Mouse (Mus musculus): ENCODE data around the gene Spata46. TPM values are rescaled to one million over a fixed set of nuclear protein-coding genes. Genes with fewer than 3 reads are reported as not detected.

Gene Spata46
- polyA plus RNA-seq, 1 experiment = not detected

GRCm38 (mm10) chr1:170324312-170324711, 15.7 kb downstream of the Spata46 start:
- H3K79me3 ChIP-seq (ENCODE audit: low read depth) = no peaks in the 10 kb centered on the region
- peaks cover 34% of the 10 kb centered on the region for H3K27me3 ChIP-seq (ENCODE audit: control insufficient read depth, insufficient read depth, insufficient read length)
- H3K79me2 ChIP-seq (ENCODE audit: control insufficient read depth, insufficient read depth) = no peaks in the 10 kb centered on the region
- H3K4me3 ChIP-seq (ENCODE audit: insufficient read depth, poor library complexity, severe bottlenecking) = no peak overlapping the region
- no peak overlapping the region for H3ac ChIP-seq (ENCODE audit: control insufficient read depth, insufficient read length, low read depth)
- TF ChIP-seq MYOG (IDR thresholded peaks at IDR 0.05; ENCODE audit: control insufficient read depth, extremely low read depth, insufficient read length) (no peak), MAX (IDR thresholded peaks at IDR 0.05) (no peak), CTCF (IDR thresholded peaks at IDR 0.05; ENCODE audit: control insufficient read depth, insufficient read depth, insufficient read length) (no peak), CEBPB (IDR thresholded peaks at IDR 0.05; ENCODE audit: low read depth) (no peak), MYOD1 (IDR thresholded peaks at IDR 0.05; ENCODE audit: control insufficient read depth, insufficient read length, low read depth) (no peak), FOSL1 (IDR thresholded peaks at IDR 0.05; ENCODE audit: insufficient read depth, low read length, poor library complexity, severe bottlenecking) (no peak), USF1 (IDR thresholded peaks at IDR 0.05; ENCODE audit: low read depth) (no peak)
- no peaks in the 10 kb centered on the region for H3K36me3 ChIP-seq (ENCODE audit: control insufficient read depth, insufficient read depth)

GRCm38 (mm10) chr1:170325277-170325676, 16.7 kb downstream of the Spata46 start:
- Histone ChIP-seq H3K79me2 (ENCODE audit: control insufficient read depth, insufficient read depth) (no peaks in the 10 kb centered on the region), H3K4me3 (ENCODE audit: insufficient read depth, poor library complexity, severe bottlenecking) (no peak overlapping the region), H3K27me3 (ENCODE audit: control insufficient read depth, insufficient read depth, insufficient read length) (peaks cover 38% of the 10 kb centered on the region), H3K36me3 (ENCODE audit: control insufficient read depth, insufficient read depth) (no peaks in the 10 kb centered on the region), H3K79me3 (ENCODE audit: low read depth) (no peaks in the 10 kb centered on the region), H3ac (ENCODE audit: control insufficient read depth, insufficient read length, low read depth) (no peak overlapping the region)
- no peak for TF ChIP-seq CEBPB (IDR thresholded peaks at IDR 0.05; ENCODE audit: low read depth)

- TF ChIP-seq CTCF (IDR thresholded peaks at IDR 0.05; ENCODE audit: control insufficient read depth, insufficient read depth, insufficient read length) (no peak), USF1 (IDR thresholded peaks at IDR 0.05; ENCODE audit: low read depth) (no peak), FOSL1 (IDR thresholded peaks at IDR 0.05; ENCODE audit: insufficient read depth, low read length, poor library complexity, severe bottlenecking) (no peak), MYOD1 (IDR thresholded peaks at IDR 0.05; ENCODE audit: control insufficient read depth, insufficient read length, low read depth) (no peak), CEBPB (IDR thresholded peaks at IDR 0.05; ENCODE audit: low read depth) (no peak), MAX (IDR thresholded peaks at IDR 0.05) (no peak), MYOG (IDR thresholded peaks at IDR 0.05; ENCODE audit: control insufficient read depth, extremely low read depth, insufficient read length) (no peak)
- H3K36me3 ChIP-seq (ENCODE audit: control insufficient read depth, insufficient read depth) = no peaks in the 10 kb centered on the region
- no peaks in the 10 kb centered on the region for H3K79me3 ChIP-seq (ENCODE audit: low read depth)
- peaks cover 46% of the 10 kb centered on the region for H3K27me3 ChIP-seq (ENCODE audit: control insufficient read depth, insufficient read depth, insufficient read length)
- no peak overlapping the region for H3ac ChIP-seq (ENCODE audit: control insufficient read depth, insufficient read length, low read depth)
- H3K4me3 ChIP-seq (ENCODE audit: insufficient read depth, poor library complexity, severe bottlenecking) = no peak overlapping the region
- no peaks in the 10 kb centered on the region for H3K79me2 ChIP-seq (ENCODE audit: control insufficient read depth, insufficient read depth)
These were observed 23.3 kb downstream of the Spata46 start for GRCm38 (mm10) chr1:170331926-170332325.

- no peaks in the 10 kb centered on the region for H3K79me3 ChIP-seq (ENCODE audit: low read depth)
- no peak overlapping the region for H3ac ChIP-seq (ENCODE audit: control insufficient read depth, insufficient read length, low read depth)
- no peaks in the 10 kb centered on the region for H3K36me3 ChIP-seq (ENCODE audit: control insufficient read depth, insufficient read depth)
- TF ChIP-seq MAX (IDR thresholded peaks at IDR 0.05) = no peak
- no peak for TF ChIP-seq FOSL1 (IDR thresholded peaks at IDR 0.05; ENCODE audit: insufficient read depth, low read length, poor library complexity, severe bottlenecking)
- no peak for TF ChIP-seq CEBPB (IDR thresholded peaks at IDR 0.05; ENCODE audit: low read depth)
- TF ChIP-seq CTCF (IDR thresholded peaks at IDR 0.05; ENCODE audit: control insufficient read depth, insufficient read depth, insufficient read length) = no peak
- no peak for TF ChIP-seq USF1 (IDR thresholded peaks at IDR 0.05; ENCODE audit: low read depth)
- no peak for TF ChIP-seq MYOG (IDR thresholded peaks at IDR 0.05; ENCODE audit: control insufficient read depth, extremely low read depth, insufficient read length)
- no peak for TF ChIP-seq MYOD1 (IDR thresholded peaks at IDR 0.05; ENCODE audit: control insufficient read depth, insufficient read length, low read depth)
- peaks cover 39% of the 10 kb centered on the region for H3K27me3 ChIP-seq (ENCODE audit: control insufficient read depth, insufficient read depth, insufficient read length)
- no peak overlapping the region for H3K4me3 ChIP-seq (ENCODE audit: insufficient read depth, poor library complexity, severe bottlenecking)
- no peaks in the 10 kb centered on the region for H3K79me2 ChIP-seq (ENCODE audit: control insufficient read depth, insufficient read depth)
These were observed 24.2 kb downstream of the Spata46 start for GRCm38 (mm10) chr1:170332775-170333174.

GRCm38 (mm10) chr1:170339943-170340342, 31.3 kb downstream of the Spata46 start:
- no peak overlapping the region for H3ac ChIP-seq (ENCODE audit: control insufficient read depth, insufficient read length, low read depth)
- H3K27me3 ChIP-seq (ENCODE audit: control insufficient read depth, insufficient read depth, insufficient read length) = peaks cover 33% of the 10 kb centered on the region
- H3K79me3 ChIP-seq (ENCODE audit: low read depth) = no peaks in the 10 kb centered on the region
- TF ChIP-seq CTCF (IDR thresholded peaks at IDR 0.05; ENCODE audit: control insufficient read depth, insufficient read depth, insufficient read length) (no peak), FOSL1 (IDR thresholded peaks at IDR 0.05; ENCODE audit: insufficient read depth, low read length, poor library complexity, severe bottlenecking) (no peak), MYOG (IDR thresholded peaks at IDR 0.05; ENCODE audit: control insufficient read depth, extremely low read depth, insufficient read length) (no peak), MAX (IDR thresholded peaks at IDR 0.05) (no peak), CEBPB (IDR thresholded peaks at IDR 0.05; ENCODE audit: low read depth) (no peak), MYOD1 (IDR thresholded peaks at IDR 0.05; ENCODE audit: control insufficient read depth, insufficient read length, low read depth) (no peak)
- no peak overlapping the region for H3K4me3 ChIP-seq (ENCODE audit: insufficient read depth, poor library complexity, severe bottlenecking)
- H3K79me2 ChIP-seq (ENCODE audit: control insufficient read depth, insufficient read depth) = no peaks in the 10 kb centered on the region
- no peaks in the 10 kb centered on the region for H3K36me3 ChIP-seq (ENCODE audit: control insufficient read depth, insufficient read depth)

- Histone ChIP-seq H3K27me3 (ENCODE audit: control insufficient read depth, insufficient read depth, insufficient read length) (peaks cover 28% of the 10 kb centered on the region), H3K79me3 (ENCODE audit: low read depth) (no peaks in the 10 kb centered on the region), H3K79me2 (ENCODE audit: control insufficient read depth, insufficient read depth) (no peaks in the 10 kb centered on the region), H3K4me3 (ENCODE audit: insufficient read depth, poor library complexity, severe bottlenecking) (no peak overlapping the region), H3ac (ENCODE audit: control insufficient read depth, insufficient read length, low read depth) (no peak overlapping the region), H3K36me3 (ENCODE audit: control insufficient read depth, insufficient read depth) (no peaks in the 10 kb centered on the region)
- no peak for TF ChIP-seq CTCF (IDR thresholded peaks at IDR 0.05; ENCODE audit: control insufficient read depth, insufficient read depth, insufficient read length)
- no peak for TF ChIP-seq MYOG (IDR thresholded peaks at IDR 0.05; ENCODE audit: control insufficient read depth, extremely low read depth, insufficient read length)
- no peak for TF ChIP-seq MAX (IDR thresholded peaks at IDR 0.05)
- no peak for TF ChIP-seq CEBPB (IDR thresholded peaks at IDR 0.05; ENCODE audit: low read depth)
- no peak for TF ChIP-seq USF1 (IDR thresholded peaks at IDR 0.05; ENCODE audit: low read depth)
- TF ChIP-seq MYOD1 (IDR thresholded peaks at IDR 0.05; ENCODE audit: control insufficient read depth, insufficient read length, low read depth) = no peak
- no peak for TF ChIP-seq FOSL1 (IDR thresholded peaks at IDR 0.05; ENCODE audit: insufficient read depth, low read length, poor library complexity, severe bottlenecking)
These were observed 34.5 kb downstream of the Spata46 start for GRCm38 (mm10) chr1:170343081-170343480.
